Mouse (Mus musculus) MEL (cell line): ENCODE data around the gene Frmd4b. TPM values are rescaled to one million over a fixed set of nuclear protein-coding genes. Genes with fewer than 3 reads are reported as not detected.

ENCODE experiments used
- DNase-seq: peaks from one replicate; pipeline ENCODE4 v3.0.0; 2011; ENCODE audit warnings: low read depth, low spot score
- H3K27ac ChIP-seq: 2 replicates; pipeline ENCODE4 v1.5.1; 2012; ENCODE audit warnings: low read depth, mild to moderate bottlenecking, control low read depth, low read length, moderate library complexity; ENCODE audit not compliant: control insufficient read depth
- H3K27me3 ChIP-seq, 2 experiments: fragments of 150-350 bp in 1 of 2; sonication (generic) in 1 of 2; 2 replicates each; pipeline ENCODE4 v1.6.1; 2012; ENCODE audit warnings: low read length in 2 of 2, mild to moderate bottlenecking in 2 of 2, improper control_type of control experiment in 1 of 2, moderate library complexity in 1 of 2; ENCODE audit not compliant: insufficient read depth in 2 of 2, control insufficient read depth in 1 of 2
- H3K36me3 ChIP-seq, 2 experiments: 2 replicates each; pipeline ENCODE4 v1.6.1; 2012 to 2014; ENCODE audit warnings: low read length in 2 of 2, improper control_type of control experiment in 1 of 2, inconsistent platforms in 1 of 2, mild to moderate bottlenecking in 1 of 2; ENCODE audit not compliant: insufficient read depth in 2 of 2, control insufficient read depth in 1 of 2
- H3K4me1 ChIP-seq, 2 experiments: fragments of 150-350 bp in 1 of 2; sonication (generic) in 1 of 2; 2 replicates each; pipeline ENCODE4 v1.6.1; 2012; ENCODE audit warnings: low read length in 2 of 2, improper control_type of control experiment in 1 of 2, mild to moderate bottlenecking in 1 of 2; ENCODE audit not compliant: insufficient read depth in 2 of 2, control insufficient read depth in 1 of 2
- H3K4me3 ChIP-seq, 2 experiments: fragments of 150-350 bp in 1 of 2; sonication (generic) in 1 of 2; 2 replicates each; pipeline ENCODE4 v1.5.1; 2012; ENCODE audit warnings: low read depth in 2 of 2, low read length in 2 of 2, mild to moderate bottlenecking in 2 of 2, moderate library complexity in 2 of 2, control low read depth in 1 of 2, improper control_type of control experiment in 1 of 2; ENCODE audit not compliant: control insufficient read depth in 1 of 2, insufficient read depth in 1 of 2
- H3K79me2 ChIP-seq: 2 replicates; pipeline ENCODE4 v1.6.1; 2012; ENCODE audit warnings: mild to moderate bottlenecking, low read length, moderate library complexity; ENCODE audit not compliant: control insufficient read depth, poor library complexity, insufficient read depth
- H3K9ac ChIP-seq: 2 replicates; pipeline ENCODE4 v1.6.1; 2012; ENCODE audit warnings: low read depth, mild to moderate bottlenecking, control low read depth, low read length, moderate library complexity; ENCODE audit not compliant: control insufficient read depth, poor library complexity, severe bottlenecking
- H3K9me3 ChIP-seq: fragments of 150-350 bp; sonication (generic); replicated peaks from 2 replicates; pipeline ENCODE4 v1.6.1; 2012; ENCODE audit warnings: mild to moderate bottlenecking, low read length, improper control_type of control experiment, moderate library complexity; ENCODE audit not compliant: insufficient read depth
- CHD1 ChIP-seq: IDR thresholded peaks from 2 replicates; pipeline ENCODE4 v1.6.1; 2012; ENCODE audit warnings: low read depth, mild to moderate bottlenecking, inconsistent platforms, low read length, improper control_type of control experiment
- EP300 ChIP-seq, 2 experiments: IDR thresholded peaks; 2 replicates each; pipeline ENCODE4 v1.6.1; 2011; ENCODE audit warnings: improper control_type of control experiment in 2 of 2, low read length in 2 of 2, low read depth in 1 of 2, mild to moderate bottlenecking in 1 of 2
- GABPA ChIP-seq: IDR thresholded peaks from 2 replicates; pipeline ENCODE4 v1.6.1; 2012; ENCODE audit warnings: low read depth, mild to moderate bottlenecking, inconsistent platforms, low read length, improper control_type of control experiment, moderate library complexity
- GATA1 ChIP-seq: IDR thresholded peaks from 2 replicates; pipeline ENCODE4 v1.6.1; 2011; ENCODE audit warnings: low read depth, low read length, improper control_type of control experiment
- NRF1 ChIP-seq: IDR thresholded peaks from 2 replicates; pipeline ENCODE4 v1.6.1; 2014; ENCODE audit warnings: low read depth, mild to moderate bottlenecking, inconsistent platforms, low read length, improper control_type of control experiment, moderate library complexity; ENCODE audit not compliant: poor library complexity, insufficient read depth, severe bottlenecking
- POLR2AphosphoS2 ChIP-seq: IDR thresholded peaks from 2 replicates; pipeline ENCODE4 v1.6.1; 2011; ENCODE audit warnings: low read length, improper control_type of control experiment
- TBP ChIP-seq: IDR thresholded peaks from 2 replicates; pipeline ENCODE4 v1.8.0; 2011; ENCODE audit warnings: low read depth, low read length, improper control_type of control experiment
- USF1 ChIP-seq: IDR thresholded peaks from 2 replicates; pipeline ENCODE4 v1.6.1; 2014; ENCODE audit warnings: low read depth, mild to moderate bottlenecking, inconsistent platforms, low read length, improper control_type of control experiment, moderate library complexity
- polyA plus RNA-seq, 2 experiments: library from polyadenylated mRNA; stranded (reverse) in 1 of 2; unstranded in 1 of 2; fragments of >175 nt in 1 of 2; fragments of >200 nt in 1 of 2; gene quantifications; 2 replicates each; pipeline versions ENCODE4 v1.2.1 to v1.2.4; 2012; ENCODE audit warnings: low replicate concordance in 2 of 2, low read depth in 1 of 2; ENCODE audit not compliant: insufficient read length in 2 of 2, insufficient read depth in 1 of 2, missing spikeins in 1 of 2
- total RNA-seq: library from RNA; depleted of rRNA; stranded (reverse); fragments of 300-350 nt; gene quantifications from 2 replicates; pipeline ENCODE4 v1.2.3, GENCODE M21; 2012

Frmd4b gene
- total and polyA plus RNA-seq, 3 experiments, result 0.18 TPM; not detected in 2

DNA sequence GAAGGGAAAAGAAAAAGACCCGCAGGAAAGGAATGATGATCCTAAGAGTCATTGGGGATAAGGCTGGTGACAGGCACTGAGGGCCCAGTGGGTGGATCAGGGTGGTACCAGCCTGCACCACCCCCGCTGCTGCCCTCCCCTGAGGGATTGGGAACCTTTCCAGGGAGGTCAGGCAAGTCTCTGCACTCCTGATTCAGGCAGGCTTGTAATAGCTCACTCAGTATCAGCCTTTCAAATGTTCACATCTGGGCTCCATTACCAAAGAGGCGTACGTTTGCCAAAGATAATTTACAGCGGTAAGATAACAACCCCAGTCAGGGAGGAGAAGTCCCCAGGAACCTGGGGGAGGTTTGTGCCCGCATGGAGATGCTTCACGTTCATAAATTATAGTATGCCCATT, 212.0 kb downstream of the Frmd4b start (continued):
- TF ChIP-seq GABPA (no peak), GATA1 (peak; percentile 91), EP300 (IDR thresholded peaks at IDR 0.05; ENCODE audit: low read depth in 1 of 2, low read length in 2 of 2) (peak; percentile 74 to 88; a peak in 3 of 4 replicates), TBP (no peak), NRF1 (no peak)
- TF ChIP-seq, all 39 proteins: peak for 7

DNA sequence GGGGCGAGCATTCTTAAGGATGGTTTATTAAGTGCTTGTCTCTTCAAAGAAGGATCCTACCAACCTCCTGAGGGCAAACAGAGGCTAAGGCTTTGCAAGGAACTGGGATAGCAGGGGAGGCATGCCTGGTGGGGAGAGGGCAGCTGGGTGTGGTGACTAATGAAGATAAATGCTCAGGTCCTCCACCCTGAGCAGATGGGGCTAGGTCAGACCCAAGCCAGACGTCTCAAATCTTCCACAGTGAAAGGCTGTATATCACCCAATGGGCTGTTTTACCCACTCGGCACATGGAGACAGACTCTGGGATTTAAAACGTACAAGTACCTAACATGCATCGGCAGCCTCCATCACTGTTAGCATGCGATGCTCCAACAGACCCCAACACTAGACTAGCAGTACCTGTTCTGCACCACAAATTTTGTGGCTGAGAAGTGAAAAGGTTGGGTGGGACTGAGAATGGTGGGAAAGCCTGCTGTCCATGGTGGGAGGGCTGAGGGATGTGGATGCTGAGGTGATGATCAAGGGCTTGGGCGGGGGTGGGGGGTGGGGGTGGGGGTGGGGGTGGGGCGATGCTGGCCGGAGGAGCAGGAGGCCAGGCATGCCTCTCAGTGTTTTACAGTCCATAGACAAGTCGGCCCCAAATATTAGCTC, 214.4 kb downstream of the Frmd4b start:
- H3K27ac ChIP-seq, result no peak overlapping the region
- no peak for DNase-seq
- no peak for TF ChIP-seq GATA1
- TF ChIP-seq CHD1, result no peak
- no peaks in the 10 kb centered on the region for H3K9me3 ChIP-seq
- no peaks in the 10 kb centered on the region for H3K79me2 ChIP-seq
- no peak overlapping the region for H3K9ac ChIP-seq
- H3K27me3 ChIP-seq, result no peaks in the 10 kb centered on the region
- peaks cover 3 to 29% of the 10 kb centered on the region in 2 experiments for H3K4me1 ChIP-seq
- H3K36me3 ChIP-seq, result peaks cover 0 to 29% of the 10 kb centered on the region in 2 experiments; a peak in 2 of 4 replicates
- no peak overlapping the region for H3K4me3 ChIP-seq

DNA sequence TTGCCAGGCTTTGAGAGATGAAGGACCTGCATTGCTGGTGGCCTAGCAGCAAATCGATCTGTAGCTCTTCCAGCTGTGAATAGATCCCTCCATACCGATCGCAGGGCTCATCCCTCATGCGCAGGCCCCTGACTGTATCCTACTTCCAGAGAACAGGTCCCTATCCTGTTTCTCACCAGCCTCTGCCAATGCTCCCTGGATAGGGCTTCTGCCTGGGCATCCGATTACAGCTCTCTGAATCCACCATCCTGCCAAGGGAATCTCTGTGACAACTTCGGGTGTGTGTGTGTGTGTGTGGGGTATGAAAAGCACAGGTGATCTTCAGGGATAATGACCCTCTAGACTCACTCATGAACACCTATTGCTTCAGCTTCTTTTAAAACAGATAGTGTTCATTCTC, 216.9 kb downstream of the Frmd4b start:
- no peaks in the 10 kb centered on the region for H3K79me2 ChIP-seq
- H3K36me3 ChIP-seq, result peaks cover 0 to 6% of the 10 kb centered on the region in 2 experiments; a peak in 2 of 4 replicates
- peaks cover 0 to 6% of the 10 kb centered on the region in 2 experiments; a peak in 3 of 4 replicates for H3K4me1 ChIP-seq
- H3K9me3 ChIP-seq, result no peaks in the 10 kb centered on the region
- no peak for TF ChIP-seq GATA1
- no peak for DNase-seq
- H3K4me3 ChIP-seq, result no peak overlapping the region
- H3K9ac ChIP-seq, result no peak overlapping the region
- no peaks in the 10 kb centered on the region for H3K27me3 ChIP-seq
- H3K27ac ChIP-seq, result no peak overlapping the region

DNA sequence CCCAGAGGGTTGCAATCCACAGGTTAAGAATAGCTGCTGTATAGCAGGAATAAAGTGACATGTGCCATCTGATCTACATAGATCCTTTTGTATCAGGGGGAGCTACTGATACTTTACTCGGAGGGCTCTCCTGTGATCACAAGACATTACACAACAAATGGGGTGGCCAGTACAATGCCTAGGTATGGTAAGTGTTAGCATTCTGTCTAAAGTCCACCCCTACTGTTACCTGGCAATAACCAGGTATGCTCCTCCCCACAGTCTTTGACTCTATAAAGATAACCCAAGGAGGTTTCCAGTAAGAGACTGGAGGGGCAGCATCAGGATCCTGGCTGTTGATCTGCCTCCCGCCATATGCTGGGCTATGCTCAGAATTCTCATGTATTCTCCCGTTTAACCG, 219.4 kb downstream of the Frmd4b start:
- H3K9ac ChIP-seq, result no peak overlapping the region
- no peak overlapping the region for H3K4me3 ChIP-seq
- no peaks in the 10 kb centered on the region for H3K4me1 ChIP-seq
- DNase-seq, result no peak
- TF ChIP-seq USF1, result no peak
- TF ChIP-seq POLR2AphosphoS2, result no peak
- H3K9me3 ChIP-seq, result no peaks in the 10 kb centered on the region
- H3K36me3 ChIP-seq, result no peaks in the 10 kb centered on the region
- no peaks in the 10 kb centered on the region for H3K27me3 ChIP-seq
- H3K27ac ChIP-seq, result no peak overlapping the region
- H3K79me2 ChIP-seq, result no peaks in the 10 kb centered on the region
